Mouse (Mus musculus) T-helper 1 cell (primary cell): ENCODE measurements at regions not wholly inside any gene's neighbourhood (a gene's known extent, or its start where the extent isn't known, plus 50 kb on each side); places are given as distances from the start of the nearest gene placed in this dataset.

Experiments used
- in situ Hi-C: fragments of 300-600 bp; cut with MboI, MseI; formaldehyde crosslinking; loops from one replicate; pipeline ENCODE4 v1.15.1; 2025; ENCODE audit warnings: high pct_unique_total_duplicates

DNA sequence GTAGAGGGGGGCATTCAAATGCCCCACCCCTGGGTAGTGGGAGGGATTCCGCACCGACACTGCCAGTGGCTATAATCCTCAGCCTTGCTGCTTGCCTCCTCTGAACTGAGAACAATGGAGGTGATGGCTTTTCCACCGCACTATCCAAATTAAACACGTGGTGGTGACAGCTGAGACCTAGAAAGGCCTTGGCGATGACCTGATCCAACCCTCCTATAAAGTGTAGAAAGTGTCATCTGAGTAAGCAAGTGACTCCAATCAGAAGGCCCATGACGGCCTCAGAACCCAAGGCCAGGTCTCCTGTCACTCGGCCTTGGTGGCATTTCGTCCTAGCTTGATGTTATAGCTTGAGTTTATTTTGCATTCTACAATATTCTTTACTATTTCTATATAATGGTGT, 181.5 kb upstream of the Zfp703 start:
- in situ Hi-C loops, result no loop called here

DNA sequence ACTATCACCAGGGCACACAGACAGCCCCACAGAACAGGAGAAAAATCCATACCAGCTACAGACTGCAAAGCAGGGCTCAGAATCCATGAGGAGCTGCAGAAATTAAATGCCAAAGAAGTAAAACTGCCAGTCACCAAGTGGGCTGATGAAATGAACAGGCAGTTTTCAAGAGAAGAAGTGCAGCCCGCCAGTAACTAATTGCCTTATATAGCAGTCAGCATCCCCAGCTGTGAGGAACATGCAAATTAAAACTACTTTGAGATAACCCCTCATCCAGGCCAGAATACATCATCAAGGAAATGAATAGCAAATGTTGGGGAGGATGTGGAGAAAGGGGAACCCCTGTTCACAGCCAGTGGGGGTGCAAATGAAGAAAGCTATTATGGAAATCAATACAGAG, 177.3 kb upstream of the Zfp703 start:
- in situ Hi-C loops, result no loop called here

DNA sequence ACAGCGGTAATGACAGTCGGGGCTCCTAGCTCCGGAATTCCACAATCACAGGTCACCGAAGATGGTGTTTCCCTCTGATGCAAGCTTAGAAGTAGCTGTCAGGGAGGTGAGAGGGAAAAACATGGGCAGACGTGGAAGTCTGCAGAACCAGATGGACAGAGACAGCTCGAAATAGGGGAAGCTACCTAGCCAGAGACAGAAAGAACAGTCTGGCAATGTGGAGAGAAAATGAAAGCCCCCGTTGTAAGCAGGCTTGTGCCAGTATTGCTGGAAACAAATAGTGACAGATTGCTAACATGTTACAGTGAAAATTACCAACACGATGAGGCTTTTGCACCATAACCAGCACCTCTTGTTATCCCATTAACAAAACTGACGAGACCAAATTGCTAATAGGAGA, 173.0 kb upstream of the Zfp703 start:
- in situ Hi-C loops, result no loop called here

DNA sequence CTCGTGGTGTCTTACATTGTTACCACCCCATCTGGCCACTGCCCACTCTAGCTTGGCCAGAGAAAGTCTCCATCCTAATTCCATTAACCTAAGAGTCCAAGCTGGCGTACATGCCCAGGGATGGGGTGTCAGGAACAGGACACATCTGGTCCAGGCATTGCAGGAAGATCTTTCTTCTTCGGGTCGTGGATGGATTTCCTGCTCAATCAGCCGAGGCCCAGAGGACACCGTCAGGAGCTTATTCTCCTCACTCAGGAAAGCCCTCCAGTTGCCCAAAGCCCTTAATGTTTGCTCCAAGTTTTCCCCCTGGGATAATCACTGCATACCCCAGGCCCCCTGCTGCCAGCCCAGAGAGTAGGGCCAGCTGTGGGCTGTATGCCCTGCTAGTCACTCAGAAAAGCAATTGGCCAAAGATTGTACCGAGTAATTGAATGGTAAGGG, 172.2 kb upstream of the Zfp703 start:
- in situ Hi-C loops, result no loop called here

DNA sequence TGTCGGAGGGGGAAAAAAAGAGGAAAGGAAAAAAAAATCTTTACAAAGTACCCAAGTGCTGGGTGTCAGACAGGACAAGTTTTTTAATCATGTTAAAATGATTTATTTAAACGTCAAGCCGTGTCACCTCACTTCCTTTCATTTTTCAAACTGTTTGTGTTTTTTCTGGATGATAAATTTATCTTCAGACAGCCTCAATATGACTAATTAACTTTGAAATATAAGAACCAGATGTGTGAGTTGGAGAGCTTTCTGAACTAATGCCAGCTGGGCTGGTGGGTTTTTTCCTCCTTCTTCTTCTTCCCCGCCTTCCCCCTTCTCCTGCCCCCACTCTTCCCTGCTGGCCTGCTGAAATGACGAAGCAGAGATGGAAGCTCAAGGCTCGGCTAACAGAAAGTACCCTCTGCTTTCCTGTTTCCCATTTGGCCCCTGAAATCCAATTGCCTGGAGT, 171.7 kb upstream of the Zfp703 start:
- in situ Hi-C loops, result no loop called here

DNA sequence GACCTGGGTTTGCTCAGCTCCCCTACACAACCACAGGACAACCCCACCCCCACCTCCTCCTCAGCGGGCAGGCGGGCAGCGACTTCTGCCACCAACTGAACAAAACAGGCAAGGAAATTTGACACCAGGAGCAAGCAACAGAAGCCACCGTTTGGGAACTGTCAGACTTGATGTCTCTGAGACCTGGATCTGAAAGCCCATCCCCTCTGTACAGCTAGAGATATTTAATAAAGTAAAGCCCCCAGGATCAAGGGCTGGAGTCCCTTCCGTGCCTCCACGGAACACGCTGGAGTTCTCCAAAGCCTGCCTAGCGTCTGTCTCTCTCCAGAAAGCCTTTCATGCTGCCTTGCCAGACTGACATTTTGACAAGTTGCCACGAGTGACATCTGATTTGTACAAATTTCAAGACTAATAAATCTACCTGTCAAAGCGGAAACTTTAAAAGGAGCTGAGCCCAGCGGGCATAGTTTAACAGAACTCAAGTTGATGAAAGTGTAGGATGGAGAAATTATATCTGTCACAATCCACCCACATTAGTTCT, 168.9 kb upstream of the Zfp703 start:
- in situ Hi-C loops, result no loop called here

DNA sequence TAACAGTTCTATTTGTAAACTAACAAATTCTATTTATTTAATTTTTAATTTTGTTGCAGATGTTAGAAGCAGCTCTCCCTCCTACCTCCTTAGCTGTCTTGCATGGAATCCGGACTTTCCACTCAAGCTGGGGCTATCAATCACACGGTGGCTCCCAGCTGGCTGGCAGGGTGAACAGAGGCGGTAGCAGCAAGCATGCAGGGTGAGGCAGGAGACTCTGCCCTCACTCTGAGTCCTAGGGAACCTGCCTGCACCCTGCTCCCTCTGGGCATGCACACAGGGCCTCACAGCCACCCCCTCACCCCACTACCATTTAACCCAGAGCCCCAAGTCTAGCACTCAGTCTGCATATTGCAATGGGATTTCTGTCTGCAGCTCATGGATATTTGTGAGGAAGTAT, 168.4 kb upstream of the Zfp703 start:
- in situ Hi-C loops, result no loop called here

DNA sequence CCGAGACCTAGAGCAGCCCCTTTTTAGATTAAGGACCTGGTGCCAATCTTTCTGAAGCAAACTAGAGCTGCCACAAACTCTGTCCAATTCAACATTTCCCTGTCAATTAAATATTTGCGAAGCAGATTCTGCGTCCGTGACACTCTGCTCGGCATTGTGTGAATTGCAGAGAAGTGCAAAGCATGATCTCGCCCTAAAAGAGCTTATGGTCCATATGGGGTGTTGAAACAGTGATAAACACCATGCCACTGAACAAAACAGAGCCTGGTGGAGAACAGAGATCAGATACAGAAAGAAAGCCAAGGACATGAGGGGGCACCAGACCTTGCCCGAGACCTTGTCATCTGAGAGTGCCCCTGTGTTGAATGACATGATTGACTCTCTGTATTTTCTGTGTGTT, 167.2 kb upstream of the Zfp703 start:
- in situ Hi-C loops, result no loop called here

DNA sequence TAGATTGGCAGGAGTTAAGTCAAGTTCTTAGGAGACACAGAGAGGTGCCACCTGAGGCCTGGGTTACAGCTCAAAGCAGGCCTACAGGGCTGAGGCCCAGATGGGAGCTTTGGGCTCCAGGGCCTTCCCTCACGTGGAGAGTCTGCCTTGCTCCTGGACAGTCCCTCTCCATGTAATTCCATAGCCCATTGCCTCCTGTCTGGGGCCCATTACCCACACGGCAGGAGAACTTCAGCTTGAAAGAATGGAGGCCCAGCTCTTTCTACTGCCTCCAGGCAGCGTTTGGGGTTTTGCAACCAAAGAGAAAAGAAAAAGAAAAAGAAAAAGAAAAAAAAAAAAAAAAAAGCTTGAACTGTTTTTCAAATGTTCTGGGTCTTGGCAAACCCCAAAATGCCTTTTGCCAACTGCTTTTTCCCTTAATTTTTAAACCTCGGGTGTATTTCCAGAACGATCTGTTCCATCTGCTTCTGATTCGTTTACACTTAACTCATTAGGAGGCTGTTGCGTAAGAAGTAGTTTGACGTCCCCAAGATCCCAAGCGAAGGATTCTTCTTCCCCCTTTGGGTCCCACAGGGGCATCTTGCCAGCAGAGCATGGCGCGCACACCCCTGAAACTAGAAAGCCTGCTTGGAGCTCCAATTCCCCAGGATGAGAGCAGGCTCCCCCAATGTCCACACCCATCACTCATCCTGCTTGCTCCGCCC, 165.4 kb upstream of the Zfp703 start:
- in situ Hi-C loops, result no loop called here

DNA sequence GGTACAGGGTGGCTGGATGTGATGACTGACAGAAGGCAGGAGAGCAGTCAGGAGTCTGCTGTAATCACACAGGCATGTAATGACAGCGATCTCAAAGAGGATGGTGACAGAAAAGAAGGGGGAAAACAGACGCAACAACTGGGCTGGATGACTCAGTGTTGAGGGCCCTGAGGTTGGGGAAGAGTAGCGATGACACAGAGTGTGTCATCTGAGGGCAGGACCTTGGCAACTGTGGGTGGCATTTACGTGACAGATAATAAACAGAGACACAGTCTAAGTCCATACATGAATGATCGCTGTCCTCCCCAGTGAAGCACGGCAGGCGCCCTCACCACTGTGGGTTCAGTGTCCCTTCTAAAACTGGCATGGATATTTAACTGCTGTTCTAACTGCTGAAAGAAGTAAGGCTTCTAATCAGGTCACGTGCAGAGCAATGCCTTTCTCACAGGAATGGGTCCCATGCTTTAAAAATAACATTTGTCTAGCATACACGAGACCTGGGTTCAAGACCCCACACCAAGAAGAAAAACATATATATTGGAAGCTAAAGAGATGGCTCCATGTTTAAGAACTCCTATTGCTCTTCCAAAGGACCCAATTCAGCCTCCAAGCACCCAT, 163.8 kb upstream of the Zfp703 start:
- in situ Hi-C loops, result no loop called here

DNA sequence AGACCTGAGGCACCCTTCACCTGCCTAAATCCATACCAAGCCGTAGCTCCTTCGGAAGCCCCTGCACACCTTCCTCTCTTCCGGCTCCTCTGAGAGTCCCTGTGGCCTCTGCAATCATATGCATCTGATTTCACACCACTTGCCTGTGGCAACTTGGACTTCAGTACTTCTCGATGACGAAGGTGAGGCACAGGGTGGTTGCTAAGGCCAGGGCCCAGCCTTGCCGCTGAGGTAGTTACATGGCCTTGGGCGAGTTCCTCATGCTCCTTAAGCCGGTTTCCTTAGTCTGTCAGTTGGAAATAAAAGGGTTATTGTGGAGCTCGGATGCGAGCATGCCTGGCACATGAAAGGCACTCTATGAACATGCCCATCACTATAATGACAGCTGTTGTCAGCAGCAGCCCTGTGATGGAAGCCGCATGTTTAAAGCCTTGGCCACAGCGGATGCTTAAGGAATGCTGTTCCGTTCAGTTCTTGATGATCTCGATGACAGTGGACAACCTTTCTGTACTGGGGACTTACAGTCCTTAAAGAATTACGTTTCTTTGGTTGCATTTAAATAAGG, 162.0 kb upstream of the Zfp703 start:
- in situ Hi-C loops, result no loop called here

DNA sequence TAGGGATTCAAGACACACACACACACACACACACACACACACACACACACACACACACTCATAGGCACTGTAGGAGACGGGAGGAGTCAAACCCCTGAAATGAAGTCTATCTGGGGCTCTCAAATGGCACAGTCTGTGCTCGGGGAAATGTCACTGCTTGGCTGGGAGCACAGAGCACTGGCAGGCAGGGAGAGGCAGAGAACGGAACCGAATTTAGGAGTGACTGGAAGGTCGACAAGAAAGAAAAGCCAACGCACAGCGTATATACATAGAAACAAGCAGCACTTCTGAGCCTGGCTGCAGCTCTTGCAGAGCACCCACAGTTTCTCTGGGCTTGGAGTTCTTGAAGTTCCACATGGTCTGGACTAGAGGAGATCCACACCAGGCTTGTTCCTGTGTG, 160.1 kb upstream of the Zfp703 start:
- in situ Hi-C loops, result no loop called here

DNA sequence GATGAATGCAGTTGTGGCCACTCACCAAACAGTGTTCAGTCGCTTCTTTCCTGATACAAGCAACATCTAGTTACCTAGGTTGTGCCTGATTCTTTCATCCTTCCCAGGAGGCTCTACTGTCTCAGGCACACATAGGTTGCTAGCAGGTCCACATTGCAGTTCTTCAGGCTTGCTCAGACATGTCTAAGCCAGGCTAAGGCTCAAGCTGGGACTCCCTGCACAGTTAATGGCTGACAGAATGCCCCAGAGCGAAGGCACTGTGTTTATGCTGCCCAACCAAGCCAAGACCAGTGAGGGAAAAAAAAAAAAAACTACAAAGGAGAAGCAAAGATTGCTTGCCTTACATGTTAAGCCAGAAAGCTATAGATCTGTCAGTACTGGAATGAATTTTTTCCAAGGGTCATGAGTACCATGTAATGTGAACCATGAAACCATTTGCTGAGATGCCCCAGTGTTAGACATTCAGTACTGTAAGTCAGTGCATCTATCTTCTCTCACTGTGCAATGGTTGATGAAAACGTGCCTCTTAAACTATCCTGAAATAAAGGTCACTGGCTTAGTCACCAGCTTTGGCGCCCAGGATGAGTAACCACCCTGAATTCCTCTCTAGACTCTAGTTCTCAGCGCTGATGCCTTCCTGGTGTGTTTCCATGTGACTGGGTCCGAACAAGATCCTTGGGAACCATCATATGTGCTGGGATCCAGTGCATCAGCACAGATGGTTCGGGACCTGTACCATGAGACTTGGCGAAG, 152.8 kb upstream of the Zfp703 start:
- in situ Hi-C loops, result no loop called here

DNA sequence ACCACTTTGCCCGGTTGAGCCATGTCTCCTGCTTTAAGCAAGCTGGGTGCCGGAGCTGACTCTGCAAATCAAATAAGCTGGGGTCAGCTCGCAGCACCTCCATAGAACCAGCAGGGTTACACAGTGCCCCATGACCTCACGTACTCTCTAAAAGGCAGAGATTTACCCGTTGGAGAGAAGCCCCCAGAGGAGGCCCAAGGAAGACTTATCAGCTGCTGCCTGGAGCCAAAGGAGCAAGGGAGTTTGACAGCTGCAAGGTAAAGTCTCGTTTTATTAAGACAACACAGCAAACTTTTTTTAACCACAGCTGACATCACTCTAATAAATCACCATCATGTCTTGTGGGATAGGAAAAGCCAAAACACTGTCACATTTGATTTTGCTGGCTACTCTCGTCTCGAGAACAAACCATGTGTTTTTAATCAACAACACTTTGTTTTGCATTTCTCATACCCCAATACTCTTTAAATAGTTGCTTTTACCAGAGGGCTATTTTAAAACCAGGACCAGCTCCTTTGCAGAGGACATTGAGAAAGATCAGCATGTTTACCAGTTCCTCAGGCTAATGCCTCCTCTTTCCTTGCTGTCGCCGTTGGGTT, 148.7 kb upstream of the Zfp703 start:
- in situ Hi-C loops, result no loop called here

DNA sequence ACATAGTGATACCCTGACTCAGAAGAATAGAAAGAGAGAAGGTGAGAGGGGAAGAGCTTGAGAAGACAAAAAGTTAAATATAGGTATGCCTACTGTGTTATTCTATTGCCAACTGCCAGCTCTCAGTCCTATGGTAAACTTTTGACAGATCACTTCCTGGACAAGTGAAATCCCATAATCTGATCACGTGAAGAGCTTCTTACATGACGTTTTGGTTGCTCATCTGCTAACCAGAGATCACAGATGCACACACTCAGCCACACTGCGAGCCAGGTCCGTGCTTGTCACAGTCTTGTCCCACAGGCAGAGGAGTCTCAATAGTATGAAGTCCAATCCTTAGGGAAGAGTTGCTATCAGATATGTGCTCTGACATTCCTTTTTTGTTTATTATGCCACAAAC, 147.8 kb upstream of the Zfp703 start:
- in situ Hi-C loops, result no loop called here

DNA sequence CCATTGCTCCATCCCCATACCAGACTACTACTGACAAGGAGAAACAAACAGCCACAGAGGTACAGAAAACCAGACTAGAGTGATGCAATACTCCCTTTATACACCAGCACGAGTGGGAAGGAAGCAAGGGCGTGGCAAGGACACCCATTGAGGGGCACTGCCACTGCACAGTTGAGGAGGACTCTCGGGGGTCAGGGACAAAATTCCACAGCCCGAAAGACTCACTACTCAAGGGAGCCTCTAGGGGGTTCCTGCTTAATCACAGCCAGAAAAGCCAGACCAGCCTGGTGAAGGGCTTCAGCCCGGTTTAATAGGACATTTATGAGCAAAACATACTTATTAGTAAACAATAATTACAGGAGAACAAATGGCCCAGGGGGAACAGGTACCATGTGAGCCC, 146.0 kb upstream of the Zfp703 start:
- in situ Hi-C loops, result no loop called here

DNA sequence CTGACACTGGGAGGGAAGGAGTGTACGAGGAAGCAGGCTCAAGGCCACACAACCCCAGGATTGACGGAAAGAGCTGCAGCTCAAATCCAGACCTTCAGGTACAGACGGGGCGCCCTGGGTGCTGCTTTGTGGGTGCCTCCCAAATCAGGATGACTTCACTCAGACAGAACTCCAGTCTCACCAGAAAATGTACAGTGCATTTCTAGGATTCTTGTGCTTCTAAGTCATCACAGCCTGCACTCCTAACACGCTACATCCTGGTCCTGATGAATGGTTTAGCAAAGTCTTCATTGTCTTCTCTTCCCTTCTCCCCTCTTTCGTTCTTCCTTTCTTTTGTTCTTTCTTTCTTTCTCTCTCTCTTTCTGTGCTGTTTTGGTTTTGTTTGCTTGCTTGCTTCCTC, 145.3 kb upstream of the Zfp703 start:
- in situ Hi-C loops, result no loop called here

DNA sequence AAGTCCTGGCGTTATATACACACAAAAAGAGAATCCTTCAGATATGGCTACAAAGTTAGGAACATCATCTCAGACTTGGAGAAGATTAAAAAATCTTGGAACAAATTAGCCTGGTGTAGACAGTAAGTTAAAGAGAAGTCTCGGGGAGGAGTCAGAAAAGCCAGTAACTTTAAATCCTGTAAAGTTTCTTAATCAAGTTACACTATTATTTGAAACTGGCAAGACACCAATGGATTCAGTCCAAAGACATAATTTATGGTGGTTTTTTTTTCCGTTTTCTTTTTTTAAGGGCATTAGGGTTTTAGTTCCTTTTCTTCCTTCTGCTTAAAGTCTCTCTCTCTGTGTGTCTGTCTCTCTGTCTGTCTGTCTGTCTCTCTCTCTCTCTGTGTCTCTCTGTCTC, 144.6 kb upstream of the Zfp703 start:
- in situ Hi-C loops, result no loop called here

DNA sequence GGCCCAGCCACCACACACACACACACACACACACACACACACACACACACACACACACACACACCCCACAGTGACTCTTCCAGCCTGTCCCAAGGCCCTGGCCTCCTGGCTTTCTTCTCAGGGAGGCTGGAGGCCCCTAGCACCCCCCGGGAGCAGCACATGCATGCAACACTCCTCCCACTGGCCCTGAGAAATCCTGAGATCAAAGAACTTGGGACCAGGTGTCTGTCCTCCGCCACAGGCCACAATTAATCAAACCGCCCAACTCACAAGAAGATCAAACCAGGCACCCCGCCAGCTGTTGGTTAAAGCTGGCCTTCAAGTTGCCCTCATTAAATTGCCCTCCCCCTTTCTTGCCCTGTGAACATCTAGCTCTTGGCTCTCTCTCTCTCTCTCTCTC, 143.8 kb upstream of the Zfp703 start:
- in situ Hi-C loops, result no loop called here

DNA sequence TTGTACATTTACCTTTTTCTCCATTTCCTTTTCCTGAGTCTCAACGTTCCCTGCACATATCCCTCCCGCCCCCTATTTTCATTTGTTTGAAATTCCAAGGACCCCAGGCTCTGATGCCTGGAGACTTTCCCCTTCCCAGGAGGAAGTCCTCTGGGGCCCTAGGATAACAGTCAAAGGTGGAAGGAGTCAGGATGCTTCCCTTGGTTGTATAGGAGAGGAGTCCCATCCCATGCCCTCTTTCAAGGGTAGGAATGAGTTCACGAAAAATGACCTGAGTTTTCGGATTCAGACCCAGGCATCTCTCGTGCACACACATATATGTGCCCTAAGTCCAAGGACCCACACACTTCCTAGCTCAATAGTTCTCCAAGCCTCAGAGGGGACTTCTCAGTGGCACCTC, 143.3 kb upstream of the Zfp703 start:
- in situ Hi-C loops, result no loop called here

DNA sequence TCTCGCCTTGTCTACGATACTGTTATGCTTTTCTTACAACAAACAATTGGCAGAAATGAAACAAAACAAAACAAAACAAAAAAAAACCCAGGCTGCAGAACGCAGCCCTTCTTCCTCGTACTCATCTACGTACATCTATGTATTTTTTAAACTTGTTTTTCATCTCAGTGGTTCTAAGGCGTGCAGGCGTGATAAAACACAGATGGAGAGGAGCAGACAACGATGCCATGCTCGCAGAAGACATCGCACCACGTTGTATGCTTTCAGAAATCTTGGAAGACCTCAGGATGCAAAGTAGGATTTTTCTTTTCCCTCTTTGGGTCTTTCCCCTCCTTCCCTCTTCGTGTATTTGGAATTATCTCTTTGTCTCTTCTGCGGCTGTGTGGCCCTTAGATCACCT, 142.5 kb upstream of the Zfp703 start:
- in situ Hi-C loops, result no loop called here

DNA sequence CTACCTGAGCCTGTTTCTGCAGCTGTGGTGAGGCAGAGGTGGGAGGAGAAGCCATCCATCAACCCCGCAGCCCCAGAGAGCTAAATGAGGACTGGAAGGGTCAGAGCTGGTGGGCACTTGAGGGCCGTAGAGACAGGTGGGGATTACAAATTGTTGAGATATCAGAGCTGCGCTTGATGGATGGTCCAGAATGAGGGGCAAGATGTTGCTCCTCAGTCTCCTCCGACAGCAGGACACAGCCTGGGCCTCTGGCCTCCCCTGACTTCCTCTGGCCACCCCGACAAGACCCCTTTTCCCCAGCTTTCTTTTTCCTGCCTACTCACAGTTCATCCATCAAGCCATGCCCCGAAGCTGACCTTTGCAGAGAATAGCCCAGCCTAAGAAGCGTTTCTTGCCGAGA, 142.0 kb upstream of the Zfp703 start:
- in situ Hi-C loops, result no loop called here
